Mouse (Mus musculus) frontal cortex, postnatal 10 days (tissue): ENCODE results near the gene Nudcd3.

Experiments
- DNase-seq, 2 experiments: peaks; one replicate each; pipeline ENCODE4 v3.0.0; 2022; ENCODE audit warnings: low spot score in 2 of 2, mixed read lengths in 1 of 2

Nudcd3 gene

GRCm38 (mm10) chr11:6063501-6064214, 136.6 kb downstream of the Nudcd3 start:
- DNase-seq, result no peak

- no peak for DNase-seq
Measured at GRCm38 (mm10) chr11:6063065-6063464, 137.2 kb downstream of the Nudcd3 start.

- no peak for DNase-seq
Measured at GRCm38 (mm10) chr11:6062329-6062728, 137.9 kb downstream of the Nudcd3 start.

- no peak for DNase-seq
Measured at GRCm38 (mm10) chr11:6061891-6062290, 138.3 kb downstream of the Nudcd3 start.

GRCm38 (mm10) chr11:6059162-6059561, 141.1 kb downstream of the Nudcd3 start:
- no peak for DNase-seq
